Mouse (Mus musculus) cerebellum, postnatal 14 days (tissue): ENCODE measurements around the gene Peli1.

ENCODE experiments used
- DNase-seq, 2 experiments: peaks; one replicate each; pipeline ENCODE4 v3.0.0; 2021; ENCODE audit warnings: mixed read lengths in 2 of 2

Peli1 gene

GRCm38 (mm10) chr11:21093081-21093815 lies 2.2 kb downstream of the Peli1 start:
- no peak for DNase-seq

- no peak for DNase-seq
Measured at GRCm38 (mm10) chr11:21096590-21096989, 5.5 kb downstream of the Peli1 start.

GRCm38 (mm10) chr11:21098457-21098856 lies 7.4 kb downstream of the Peli1 start:
- no peak for DNase-seq

- DNase-seq, result no peak
Measured at GRCm38 (mm10) chr11:21100704-21101103, 9.6 kb downstream of the Peli1 start.

GRCm38 (mm10) chr11:21101286-21101685 lies 10.2 kb downstream of the Peli1 start:
- DNase-seq, result no peak

- DNase-seq, result no peak
Measured at GRCm38 (mm10) chr11:21102273-21103005, 11.3 kb downstream of the Peli1 start.

GRCm38 (mm10) chr11:21103186-21103585 lies 12.1 kb downstream of the Peli1 start:
- no peak for DNase-seq

- no peak for DNase-seq
Measured at GRCm38 (mm10) chr11:21105393-21105792, 14.3 kb downstream of the Peli1 start.

- DNase-seq, result peak in 1 of 2 experiments; percentile 19
Measured at GRCm38 (mm10) chr11:21107120-21107519, 16.0 kb downstream of the Peli1 start.

- DNase-seq, result no peak
Measured at GRCm38 (mm10) chr11:21109279-21109678, 18.2 kb downstream of the Peli1 start.

- DNase-seq, result no peak
Measured at GRCm38 (mm10) chr11:21114516-21114915, 23.4 kb downstream of the Peli1 start.

- no peak for DNase-seq
Measured at GRCm38 (mm10) chr11:21115804-21116203, 24.7 kb downstream of the Peli1 start.

- no peak for DNase-seq
Measured at GRCm38 (mm10) chr11:21116623-21117295, 25.7 kb downstream of the Peli1 start.

GRCm38 (mm10) chr11:21121737-21122136 lies 30.6 kb downstream of the Peli1 start:
- DNase-seq, result no peak

GRCm38 (mm10) chr11:21122399-21122798 lies 31.3 kb downstream of the Peli1 start:
- DNase-seq, result no peak

- DNase-seq, result no peak
Measured at GRCm38 (mm10) chr11:21131692-21132091, 40.6 kb downstream of the Peli1 start.

- DNase-seq, result no peak
Measured at GRCm38 (mm10) chr11:21134875-21135451, 43.9 kb downstream of the Peli1 start.

- DNase-seq, result no peak
Measured at GRCm38 (mm10) chr11:21139453-21139852, 48.4 kb downstream of the Peli1 start.

GRCm38 (mm10) chr11:21141242-21141641 lies 50.2 kb downstream of the Peli1 start:
- no peak for DNase-seq

GRCm38 (mm10) chr11:21141755-21142154 lies 50.7 kb downstream of the Peli1 start:
- DNase-seq, result no peak

- no peak for DNase-seq
Measured at GRCm38 (mm10) chr11:21149476-21149875, 58.4 kb downstream of the Peli1 start.

- no peak for DNase-seq
Measured at GRCm38 (mm10) chr11:21150316-21150715, 59.2 kb downstream of the Peli1 start.

GRCm38 (mm10) chr11:21151672-21152071 lies 60.6 kb downstream of the Peli1 start:
- no peak for DNase-seq
